8 mouse cellular contexts compared by ENCODE assay signal in the genomic region with DNA sequence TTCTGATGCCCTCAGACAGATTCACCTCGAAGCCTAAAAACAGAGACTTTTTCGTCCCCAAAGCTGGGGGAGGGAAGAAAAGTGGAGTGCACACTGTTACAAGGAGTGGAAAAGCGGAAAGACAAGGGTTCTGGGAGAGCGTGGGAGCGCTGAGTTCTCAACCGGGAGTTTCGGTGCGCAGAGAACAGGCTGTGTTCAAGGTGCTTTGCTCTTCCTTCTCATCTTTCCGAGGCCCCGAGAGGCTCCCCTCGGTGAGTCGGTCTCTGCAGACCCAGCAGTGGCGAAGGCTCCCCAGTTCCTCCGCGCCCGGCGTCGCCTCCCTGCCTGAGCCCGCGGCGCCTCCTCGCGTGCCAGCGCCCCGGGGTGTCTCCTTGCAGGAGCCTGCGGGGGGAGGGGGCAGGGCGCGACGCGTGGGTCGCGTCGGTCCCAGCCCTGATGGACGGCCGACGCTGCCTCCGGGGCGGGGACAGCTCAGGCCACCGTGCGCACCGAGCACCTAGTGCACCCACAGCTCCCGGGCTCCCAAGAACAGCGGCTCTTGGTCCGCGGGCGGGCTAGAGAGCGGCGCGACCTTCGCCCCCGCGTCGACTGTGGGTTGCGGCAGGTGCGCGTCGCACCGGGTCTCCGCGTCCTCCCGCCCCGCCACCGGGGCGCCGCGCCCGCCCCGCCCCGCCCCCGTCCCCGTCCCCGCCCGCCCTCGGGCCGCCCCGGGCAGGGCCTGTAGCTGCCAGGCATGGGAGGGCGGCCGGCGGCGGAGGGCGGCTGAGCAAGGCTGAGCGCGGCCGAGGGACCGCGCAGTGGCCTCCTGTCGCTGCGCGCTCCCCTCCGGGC. TPM values are rescaled to one million over a fixed set of nuclear protein-coding genes. Genes with fewer than 3 reads are reported as not detected.
DNase-seq lines count a peak whose midpoint lies in the region; ATAC-seq and TF ChIP-seq lines count a peak whose summit lies in the region.

No protein-coding gene starts in this region.

- H3K4me3 ChIP-seq in forebrain, embryonic 16.5 days (replicated peaks; ENCODE audit: low read length): peak overlapping the region; percentile 58
- H3K4me3 ChIP-seq in hindbrain, embryonic 13.5 days: peak overlapping the region; percentile 65
- H3K4me3 ChIP-seq in left cerebral cortex, adult 2 months: peak overlapping the region; percentile 60
- H3K4me3 ChIP-seq in macrophage (ENCODE audit: inconsistent target): peak overlapping the region; percentile 31

- no peak for TF ChIP-seq CTCF in left cerebral cortex, adult 2 months (IDR thresholded peaks at IDR 0.05)

- ATAC-seq in forebrain, embryonic 16.5 days: peak; percentile 87
- peak; percentile 84 for ATAC-seq in hindbrain, embryonic 13.5 days (ENCODE audit: low FRiP score)

- H3K79me2 ChIP-seq in macrophage (ENCODE audit: inconsistent target): no peaks in the 10 kb centered on the region

- intact Hi-C loops in left cerebral cortex, adult 2 months (cut with DNase I): no loop called here

- H3K27me3 ChIP-seq in forebrain, embryonic 16.5 days (replicated peaks; ENCODE audit: control insufficient read depth, insufficient read depth, low read length): peaks cover 30% of the 10 kb centered on the region
- peaks cover 69% of the 10 kb centered on the region for H3K27me3 ChIP-seq in hindbrain, embryonic 13.5 days

- H3K4me1 ChIP-seq in forebrain, embryonic 16.5 days (replicated peaks; ENCODE audit: control insufficient read depth, insufficient read depth, low read length): peaks cover 15% of the 10 kb centered on the region
- peaks cover 22% of the 10 kb centered on the region for H3K4me1 ChIP-seq in hindbrain, embryonic 13.5 days (replicated peaks)

- under 1% methylated on average over 65 of the region's 90 CpGs for WGBS in forebrain, embryonic 16.5 days
- under 1% methylated on average over 59 of the region's 90 CpGs for WGBS in hindbrain, embryonic 13.5 days
- under 1% methylated on average over 76 of the region's 90 CpGs for WGBS in macrophage (ENCODE audit: missing documents)

- no peak overlapping the region for H3K27ac ChIP-seq in forebrain, embryonic 16.5 days (ENCODE audit: low read length)
- H3K27ac ChIP-seq in hindbrain, embryonic 13.5 days: no peak overlapping the region
- peak overlapping the region; percentile 28 for H3K27ac ChIP-seq in left cerebral cortex, adult 2 months
- H3K27ac ChIP-seq in macrophage: no peak overlapping the region

- H3K9ac ChIP-seq in forebrain, embryonic 16.5 days (replicated peaks; ENCODE audit: low read depth, low read length): peak overlapping the region; percentile 56
- peak overlapping the region; percentile 71 for H3K9ac ChIP-seq in hindbrain, embryonic 13.5 days

- H3K4me2 ChIP-seq in forebrain, embryonic 16.5 days (ENCODE audit: low read length): peak overlapping the region; percentile 99
- H3K4me2 ChIP-seq in hindbrain, embryonic 13.5 days: peak overlapping the region; percentile 99

- H3K36me3 ChIP-seq in forebrain, embryonic 16.5 days (ENCODE audit: control insufficient read depth, insufficient read depth): no peaks in the 10 kb centered on the region
- H3K36me3 ChIP-seq in hindbrain, embryonic 13.5 days: no peaks in the 10 kb centered on the region
- H3K36me3 ChIP-seq in macrophage (ENCODE audit: inconsistent target): no peaks in the 10 kb centered on the region

- peak; percentile 40 for DNase-seq in CD4-positive, CD25-positive, alpha-beta regulatory T cell, adult 2 months (ENCODE audit: low read depth, low spot score)
- DNase-seq in adrenal gland, adult 2 months: peak; percentile 52
- DNase-seq in left cerebral cortex, adult 2 months (ENCODE audit: extremely low spot score in 1 of 2, low spot score in 2 of 2): peak; percentile 39 to 50
- peak; percentile 49 for DNase-seq in right cerebral cortex, postnatal 25 days
- no peak for DNase-seq in c-Kit-positive CD71-positive TER-119-positive erythroid progenitor cells, embryonic 14.5 days (ENCODE audit: low spot score)

- H3K9me3 ChIP-seq in forebrain, embryonic 16.5 days (ENCODE audit: control insufficient read depth, low read length): no peaks in the 10 kb centered on the region
- H3K9me3 ChIP-seq in hindbrain, embryonic 13.5 days: no peaks in the 10 kb centered on the region

RNA-seq across cellular contexts. Expression of a gene that starts 0.7 kb away (rescaled TPM):
- under 1 TPM; 0.07 to 0.12 TPM for total RNA-seq in adrenal gland, adult 2 months (2021)
- 0.17 and 0.35 TPM in 2 replicates for polyA plus RNA-seq in adrenal gland, adult 2 months (2012; rRNA removed)
- polyA plus RNA-seq in forebrain, embryonic 16.5 days (2015; fragmentation: Nextera tagmentation; extraction: Ambion mirVana): 0.18 and 0.27 TPM in 2 replicates
- polyA plus RNA-seq in hindbrain, embryonic 13.5 days (2015; fragmentation: Nextera tagmentation; extraction: Ambion mirVana): not detected in 2 replicates
- total RNA-seq in left cerebral cortex, adult 2 months (2021): 1 to 10 TPM; 3.2 to 3.6 TPM
- total RNA-seq in macrophage (2018; cell fraction: chromatin; rRNA removed): under 1 TPM in 1 of 26 experiments, not detected in 25; 0.25 TPM
- total RNA-seq in macrophage (2018; cell fraction: cytosol; rRNA removed): not detected
- total RNA-seq in macrophage (2018; cell fraction: nucleus; rRNA removed): not detected
- polyA plus RNA-seq in macrophage (2018): not detected in 3 replicates
